8 mouse cellular contexts compared by ENCODE assay signal in the genomic region with DNA sequence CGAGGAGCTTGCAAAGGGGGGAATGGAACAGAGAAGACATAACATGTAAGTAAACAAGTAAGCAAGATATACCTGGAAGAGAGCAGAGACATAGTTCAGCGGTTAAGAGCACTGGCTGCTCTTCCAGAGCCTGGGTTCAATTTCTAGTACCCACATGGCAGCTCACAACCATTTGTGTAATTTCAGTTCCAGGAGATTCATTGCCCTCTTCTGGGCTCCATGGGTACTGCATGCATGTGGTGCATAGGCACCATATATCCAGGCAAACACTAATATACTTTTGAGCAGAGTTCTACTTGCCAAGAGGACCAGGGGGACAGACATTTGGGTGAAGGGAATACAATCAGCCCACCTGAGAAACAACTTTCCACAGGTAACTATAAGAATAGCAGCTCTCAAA. TPM values are rescaled to one million over a fixed set of nuclear protein-coding genes. Genes with fewer than 3 reads are reported as not detected.
A peak's percentile ranks its signal among the peaks of the same experiment; 100 is the strongest.
DNase-seq lines count a peak whose midpoint lies in the region; ATAC-seq and TF ChIP-seq lines count a peak whose summit lies in the region.

No protein-coding gene starts in this region.

- 0 out of 2 replicates have a peak, but pooled peaks have one; percentile 56 for ATAC-seq in megakaryocyte-erythroid progenitor cell, adult 5-6 weeks (replicated peaks; ENCODE audit: low FRiP score, low TSS enrichment, poor library complexity, severe bottlenecking)

- TF ChIP-seq CTCF in cerebellum, adult 2 months (IDR thresholded peaks at IDR 0.05; ENCODE audit: borderline replicate concordance, insufficient read depth, low read depth, low read length): peak; percentile 44; the same call in 1 of the 2 replicates

- TF ChIP-seq POLR2A in cerebellum, adult 2 months (IDR thresholded peaks at IDR 0.05; ENCODE audit: borderline replicate concordance, insufficient read depth, low read length): no peak

- WGBS in cerebellum, adult 2 months: 94% methylated on average over 2 of the region's 2 CpGs

- H3K4me3 ChIP-seq in cerebellum, adult 2 months (replicated peaks; ENCODE audit: insufficient read depth, low read depth, low read length): no peak overlapping the region

- H3K4me1 ChIP-seq in cerebellum, adult 2 months (ENCODE audit: control insufficient read depth, insufficient read depth, low read length): peaks cover 9% of the 10 kb centered on the region

- DNase-seq in cerebellum, adult 2 months: no peak
- no peak for DNase-seq in cerebellum, adult 9-11 months
- DNase-seq in left cerebral cortex, postnatal 4 days: peak; percentile 38
- no peak for DNase-seq in left cerebral cortex, adult 11 months (ENCODE audit: low spot score)
- DNase-seq in adrenal gland, postnatal 36 days: peak; percentile 63 to 69
- peak; percentile 85 for DNase-seq in induced T-regulatory cell, adult 2 months (ENCODE audit: low read depth)
- no peak for DNase-seq in frontal cortex, postnatal 14 days (ENCODE audit: low spot score in 2 of 2)

- no peak overlapping the region for H3K27ac ChIP-seq in cerebellum, adult 2 months (ENCODE audit: insufficient read depth, low read length)

- intact Hi-C loops in left cerebral cortex, postnatal 4 days (cut with DNase I): no loop called here

- no peaks in the 10 kb centered on the region for H3K27me3 ChIP-seq in cerebellum, adult 2 months (ENCODE audit: control insufficient read depth, insufficient read depth, low read length)

RNA-seq across cellular contexts. Expression of a gene that starts 29.8 kb away (rescaled TPM):
- 20.7 and 21.4 TPM in 2 replicates for polyA plus RNA-seq in cerebellum, adult 2 months (2012; rRNA removed)
- 10 to 100 TPM; 44.4 to 49.9 TPM for total RNA-seq in left cerebral cortex, postnatal 4 days (2021)
- 10 to 100 TPM in 1 of 2 experiments, 1 to 10 TPM in 1; 9.7 to 10.3 TPM for total RNA-seq in adrenal gland, postnatal 36 days (2021)
- total RNA-seq in megakaryocyte-erythroid progenitor cell, adult 5-6 weeks (2014; fragmentation: Nextera tagmentation): 2.3 and 2.7 TPM in 2 replicates
- 3.1 and 9.8 TPM in 2 replicates for total RNA-seq in megakaryocyte-erythroid progenitor cell, adult 5-6 weeks (2017)

RNA-seq across cellular contexts. Expression of a gene that starts 38.9 kb away (rescaled TPM):
- polyA plus RNA-seq in cerebellum, adult 2 months (2012; rRNA removed): 30.5 and 32.1 TPM in 2 replicates
- total RNA-seq in left cerebral cortex, postnatal 4 days (2021): 10 to 100 TPM; 21.8 to 23.6 TPM
- total RNA-seq in adrenal gland, postnatal 36 days (2021): 10 to 100 TPM; 23.7 to 24.0 TPM
- total RNA-seq in megakaryocyte-erythroid progenitor cell, adult 5-6 weeks (2014; fragmentation: Nextera tagmentation): 34.9 and 36.4 TPM in 2 replicates
- total RNA-seq in megakaryocyte-erythroid progenitor cell, adult 5-6 weeks (2017): 8.3 and 16.0 TPM in 2 replicates

RNA-seq across cellular contexts. Expression of a gene that starts 39.3 kb away (rescaled TPM):
- 0.25 and 0.98 TPM in 2 replicates for polyA plus RNA-seq in cerebellum, adult 2 months (2012; rRNA removed)
- under 1 TPM; 0.26 to 0.50 TPM for total RNA-seq in left cerebral cortex, postnatal 4 days (2021)
- not detected for total RNA-seq in adrenal gland, postnatal 36 days (2021)
- total RNA-seq in megakaryocyte-erythroid progenitor cell, adult 5-6 weeks (2014; fragmentation: Nextera tagmentation): not detected in 2 replicates
- not detected in 2 replicates for total RNA-seq in megakaryocyte-erythroid progenitor cell, adult 5-6 weeks (2017)

Comparison
In these comparisons a context has a peak if more than half of its experiments do, and no peak if none do; other contexts are left out.
1. DNase-seq: peak in left cerebral cortex, postnatal 4 days (single experiment), adrenal gland, postnatal 36 days (2 of 2) and induced T-regulatory cell, adult 2 months (single experiment); none in cerebellum, adult 2 months (0 of 2), cerebellum, adult 9-11 months (single experiment), left cerebral cortex, adult 11 months (single experiment) and frontal cortex, postnatal 14 days (0 of 2).
2. RNA of a gene that starts 29.8 kb away (total RNA-seq): 44.4 to 49.9 TPM in left cerebral cortex, postnatal 4 days; 9.7 to 10.3 TPM in adrenal gland, postnatal 36 days and 2.3 to 9.8 TPM in megakaryocyte-erythroid progenitor cell, adult 5-6 weeks; every median in the first group is over 4 times any median in the second.